In the genomic region with DNA sequence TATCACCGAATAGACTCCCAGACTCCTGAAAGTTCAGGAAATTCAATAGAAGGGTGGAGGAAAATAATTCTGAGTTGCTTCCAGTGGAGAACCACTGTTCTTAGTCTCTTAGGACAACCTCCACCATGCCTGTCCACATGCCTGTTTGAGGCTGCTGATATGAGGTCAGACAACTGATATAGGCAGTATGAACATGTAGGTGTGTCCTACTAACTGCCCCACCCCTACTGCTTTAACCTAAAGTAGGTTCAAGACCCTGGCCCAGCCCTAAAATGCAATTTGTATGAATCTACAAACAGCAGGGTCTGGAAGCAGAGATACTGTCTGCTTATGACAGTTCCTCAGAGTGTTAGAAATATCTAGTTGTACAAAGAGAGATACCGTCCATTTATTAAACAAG, we compare ENCODE assay signal across 9 mouse cellular contexts. TPM values are rescaled to one million over a fixed set of nuclear protein-coding genes. Genes with fewer than 3 reads are reported as not detected.
DNase-seq lines count a peak whose midpoint lies in the region; ATAC-seq lines count a peak whose summit lies in the region.
"Had no signal": no experiment of that assay in that cellular context is flagged by ENCODE, and none has a peak within 500 bp of the region (broad histone marks: within the 10 kb centered on the region; RNA-seq: fewer than 3 reads in every experiment).

No protein-coding gene starts in this region.

- no peak for ATAC-seq in kidney, embryonic 15.5 days (replicated peaks; ENCODE audit: low FRiP score)
- no peak for ATAC-seq in limb, embryonic 13.5 days (ENCODE audit: low FRiP score, low read depth)
- ATAC-seq in neural tube, embryonic 15.5 days (ENCODE audit: low FRiP score): peak; percentile 3; the same call in 1 of the 2 replicates

- DNase-seq in kidney, postnatal 25 days: no peak
- no peak for DNase-seq in adrenal gland, postnatal 25 days
- no peak for DNase-seq in urinary bladder, postnatal 4 days (ENCODE audit: low spot score in 2 of 2)

- H3K36me3 ChIP-seq in kidney, embryonic 15.5 days: peaks cover 66% of the 10 kb centered on the region
- H3K36me3 ChIP-seq in erythroblast, embryonic 14.5 days (ENCODE audit: control insufficient read depth): peaks cover 77% of the 10 kb centered on the region
- peaks cover 60% of the 10 kb centered on the region for H3K36me3 ChIP-seq in limb, embryonic 13.5 days
- peaks cover 53% of the 10 kb centered on the region for H3K36me3 ChIP-seq in neural tube, embryonic 15.5 days

- peak overlapping the region; percentile 95; the same call in 1 of the 2 replicates for H3K27ac ChIP-seq in kidney, embryonic 15.5 days
- no peak overlapping the region for H3K27ac ChIP-seq in limb, embryonic 13.5 days
- no peak overlapping the region for H3K27ac ChIP-seq in neural tube, embryonic 15.5 days (replicated peaks)

- H3K27me3 ChIP-seq in kidney, embryonic 15.5 days: no peaks in the 10 kb centered on the region
- no peaks in the 10 kb centered on the region for H3K27me3 ChIP-seq in erythroblast, embryonic 14.5 days (ENCODE audit: control insufficient read depth)
- H3K27me3 ChIP-seq in limb, embryonic 13.5 days: no peaks in the 10 kb centered on the region
- no peaks in the 10 kb centered on the region for H3K27me3 ChIP-seq in neural tube, embryonic 15.5 days (replicated peaks)

- peak overlapping the region; percentile 94; the same call in 1 of the 2 replicates for H3K9ac ChIP-seq in kidney, embryonic 15.5 days
- H3K9ac ChIP-seq in limb, embryonic 13.5 days: no peak overlapping the region
- H3K9ac ChIP-seq in neural tube, embryonic 15.5 days (replicated peaks): no peak overlapping the region

- peak overlapping the region; percentile 96 for H3K4me3 ChIP-seq in kidney, embryonic 15.5 days (replicated peaks)
- H3K4me3 ChIP-seq in erythroblast, embryonic 14.5 days (replicated peaks): peak overlapping the region; percentile 89
- H3K4me3 ChIP-seq in limb, embryonic 13.5 days: peak overlapping the region; percentile 97
- H3K4me3 ChIP-seq in neural tube, embryonic 15.5 days (replicated peaks): no peak overlapping the region

- H3K9me3 ChIP-seq in kidney, embryonic 15.5 days (replicated peaks): no peaks in the 10 kb centered on the region
- no peaks in the 10 kb centered on the region for H3K9me3 ChIP-seq in erythroblast, embryonic 14.5 days (ENCODE audit: control insufficient read depth, low read length)
- H3K9me3 ChIP-seq in limb, embryonic 13.5 days: no peaks in the 10 kb centered on the region
- H3K9me3 ChIP-seq in neural tube, embryonic 15.5 days (replicated peaks): no peaks in the 10 kb centered on the region
- H3K9me3 ChIP-seq: megakaryocyte, embryonic 14.5 days had no signal

- peaks cover 24% of the 10 kb centered on the region for H3K4me1 ChIP-seq in kidney, embryonic 15.5 days
- H3K4me1 ChIP-seq in erythroblast, embryonic 14.5 days (ENCODE audit: control insufficient read depth): peaks cover 57% of the 10 kb centered on the region
- H3K4me1 ChIP-seq in limb, embryonic 13.5 days: peaks cover 16% of the 10 kb centered on the region
- H3K4me1 ChIP-seq in neural tube, embryonic 15.5 days: peaks cover 22% of the 10 kb centered on the region

- 68% methylated on average over 2 of the region's 2 CpGs for WGBS in kidney, embryonic 15.5 days
- 67% methylated on average over 2 of the region's 2 CpGs for WGBS in limb, embryonic 13.5 days
- 67% methylated on average over 2 of the region's 2 CpGs for WGBS in neural tube, embryonic 15.5 days

- peak overlapping the region; percentile 95; the same call in 1 of the 2 replicates for H3K4me2 ChIP-seq in kidney, embryonic 15.5 days
- no peak overlapping the region; the same call in 1 of the 2 replicates for H3K4me2 ChIP-seq in limb, embryonic 13.5 days (replicated peaks)
- no peak overlapping the region for H3K4me2 ChIP-seq in neural tube, embryonic 15.5 days

RNA-seq across cellular contexts. Expression of gene Exosc6, which starts 0.5 kb away (rescaled TPM):
- polyA plus RNA-seq in kidney, embryonic 15.5 days (2015; fragmentation: Nextera tagmentation; extraction: Ambion mirVana): 24.0 and 24.3 TPM in 2 replicates
- 4.8 and 5.0 TPM in 2 replicates for polyA plus RNA-seq in erythroblast, embryonic 14.5 days (2012)
- polyA plus RNA-seq in limb, embryonic 13.5 days (2015; fragmentation: Nextera tagmentation; extraction: Ambion mirVana): 7.4 and 9.3 TPM in 2 replicates
- polyA plus RNA-seq in neural tube, embryonic 15.5 days (2015; fragmentation: Nextera tagmentation; extraction: Ambion mirVana): not detected in 2 replicates
- total RNA-seq in adrenal gland, postnatal 25 days (2021): not detected in 2 replicates

RNA-seq across cellular contexts. Expression of gene Aars, which starts 22.7 kb away (rescaled TPM):
- polyA plus RNA-seq in kidney, embryonic 15.5 days (2015; fragmentation: Nextera tagmentation; extraction: Ambion mirVana): 60.8 and 61.4 TPM in 2 replicates
- polyA plus RNA-seq in erythroblast, embryonic 14.5 days (2012): 4.3 and 8.5 TPM in 2 replicates
- 53.8 and 54.5 TPM in 2 replicates for polyA plus RNA-seq in limb, embryonic 13.5 days (2015; fragmentation: Nextera tagmentation; extraction: Ambion mirVana)
- 79.6 and 91.0 TPM in 2 replicates for polyA plus RNA-seq in neural tube, embryonic 15.5 days (2015; fragmentation: Nextera tagmentation; extraction: Ambion mirVana)
- total RNA-seq in adrenal gland, postnatal 25 days (2021): 163 and 173 TPM in 2 replicates

RNA-seq across cellular contexts. Expression of gene Ddx19b, which starts 24.1 kb away (rescaled TPM):
- 5.8 and 6.0 TPM in 2 replicates for polyA plus RNA-seq in kidney, embryonic 15.5 days (2015; fragmentation: Nextera tagmentation; extraction: Ambion mirVana)
- 0.09 and 0.20 TPM in 2 replicates for polyA plus RNA-seq in erythroblast, embryonic 14.5 days (2012)
- polyA plus RNA-seq in limb, embryonic 13.5 days (2015; fragmentation: Nextera tagmentation; extraction: Ambion mirVana): 4.0 and 4.1 TPM in 2 replicates
- 6.0 and 6.1 TPM in 2 replicates for polyA plus RNA-seq in neural tube, embryonic 15.5 days (2015; fragmentation: Nextera tagmentation; extraction: Ambion mirVana)
- 9.3 and 12.4 TPM in 2 replicates for total RNA-seq in adrenal gland, postnatal 25 days (2021)

RNA-seq across cellular contexts. Expression of gene Clec18a, which starts 36.6 kb away (rescaled TPM):
- 71.2 and 75.0 TPM in 2 replicates for polyA plus RNA-seq in kidney, embryonic 15.5 days (2015; fragmentation: Nextera tagmentation; extraction: Ambion mirVana)
- polyA plus RNA-seq in erythroblast, embryonic 14.5 days (2012): not detected in 2 replicates
- not detected in 2 replicates for polyA plus RNA-seq in limb, embryonic 13.5 days (2015; fragmentation: Nextera tagmentation; extraction: Ambion mirVana)
- polyA plus RNA-seq in neural tube, embryonic 15.5 days (2015; fragmentation: Nextera tagmentation; extraction: Ambion mirVana): 0.31 and 0.65 TPM in 2 replicates
- not detected in 2 replicates for total RNA-seq in adrenal gland, postnatal 25 days (2021)
- polyA plus RNA-seq: small intestine, adult 2 months had no signal

RNA-seq across cellular contexts. Expression of gene Pdpr, which starts 38.8 kb away (rescaled TPM):
- polyA plus RNA-seq in kidney, embryonic 15.5 days (2015; fragmentation: Nextera tagmentation; extraction: Ambion mirVana): 10.8 and 10.9 TPM in 2 replicates
- 0.05 TPM in 1 of 2 replicates, not detected in the other for polyA plus RNA-seq in erythroblast, embryonic 14.5 days (2012)
- polyA plus RNA-seq in limb, embryonic 13.5 days (2015; fragmentation: Nextera tagmentation; extraction: Ambion mirVana): 11.4 and 12.8 TPM in 2 replicates
- polyA plus RNA-seq in neural tube, embryonic 15.5 days (2015; fragmentation: Nextera tagmentation; extraction: Ambion mirVana): 10.3 and 10.5 TPM in 2 replicates
- 33.4 and 43.5 TPM in 2 replicates for total RNA-seq in adrenal gland, postnatal 25 days (2021)
